Mouse (Mus musculus) embryonic facial prominence, embryonic 15.5 days (tissue): ENCODE measurements around the gene Btbd11. TPM values are rescaled to one million over a fixed set of nuclear protein-coding genes. Genes with fewer than 3 reads are reported as not detected.

Source experiments
- ATAC-seq: fragments of 200-750 bp; cut with Nextera tagmentation; 2 replicates; pipeline ENCODE4 v1.8.0; 2017; ENCODE audit warnings: low read depth, moderate TSS enrichment; ENCODE audit not compliant: insufficient number of reproducible peaks, low FRiP score, low TSS enrichment
- H3K27ac ChIP-seq: fragments of 300-500 bp; sonication (generic); replicated peaks from 2 replicates; pipeline ENCODE4 v1.5.1; 2015; ENCODE audit warnings: mild to moderate bottlenecking, inconsistent platforms
- H3K27me3 ChIP-seq: fragments of 300-500 bp; sonication (generic); 2 replicates; pipeline ENCODE4 v1.6.1; 2015; ENCODE audit warnings: inconsistent platforms
- H3K36me3 ChIP-seq: fragments of 300-500 bp; sonication (generic); 2 replicates; pipeline ENCODE4 v1.6.1; 2015; ENCODE audit warnings: mild to moderate bottlenecking, inconsistent platforms
- H3K4me1 ChIP-seq: fragments of 300-500 bp; sonication (generic); 2 replicates; pipeline ENCODE4 v1.6.1; 2015; ENCODE audit warnings: inconsistent platforms
- H3K4me2 ChIP-seq: fragments of 300-500 bp; sonication (generic); replicated peaks from 2 replicates; pipeline ENCODE4 v1.6.1; 2015; ENCODE audit warnings: mild to moderate bottlenecking, inconsistent platforms
- H3K4me3 ChIP-seq: fragments of 300-500 bp; sonication (generic); replicated peaks from 2 replicates; pipeline ENCODE4 v1.5.1; 2015; ENCODE audit warnings: mild to moderate bottlenecking, inconsistent platforms
- H3K9ac ChIP-seq: fragments of 300-500 bp; sonication (generic); 2 replicates; pipeline ENCODE4 v1.6.1; 2015; ENCODE audit warnings: inconsistent platforms
- H3K9me3 ChIP-seq: fragments of 300-500 bp; sonication (generic); replicated peaks from 2 replicates; pipeline ENCODE4 v1.6.1; 2016; ENCODE audit warnings: inconsistent platforms
- whole genome bisulfite sequencing: fragments of 180-500 bp; shearing (Covaris S2); methylation state at CpG from one replicate; pipeline ENCODE4 v1.1.7; 2015; 5-methylcytosine and 5-hydroxymethylcytosine counted together
- polyA plus RNA-seq: library from polyadenylated mRNA; unstranded; fragments of >200 nt; fragmentation: Nextera tagmentation; extraction: Ambion mirVana; gene quantifications from 2 replicates; pipeline ENCODE4 v1.2.1, GENCODE M21; 2015

The Btbd11 gene
- polyA plus RNA-seq, 1 experiment from 2014 or later: 6.5 TPM

GRCm38 (mm10) chr10:85503453-85503852, 116.8 kb downstream of the Btbd11 start:
- 54% methylated on average over 7 of the region's 7 CpGs for WGBS
- H3K9ac ChIP-seq: no peak overlapping the region
- H3K9me3 ChIP-seq: no peaks in the 10 kb centered on the region
- H3K27ac ChIP-seq: 0 out of 2 replicates have a peak overlapping the region, but pooled peaks have one; percentile 17
- no peak overlapping the region for H3K4me2 ChIP-seq
- no peak overlapping the region for H3K4me3 ChIP-seq
- H3K36me3 ChIP-seq: no peaks in the 10 kb centered on the region
- no peaks in the 10 kb centered on the region for H3K27me3 ChIP-seq
- peak; percentile 73 for ATAC-seq
- H3K4me1 ChIP-seq: peaks cover 27% of the 10 kb centered on the region

GRCm38 (mm10) chr10:85507270-85508050, 120.8 kb downstream of the Btbd11 start:
- ATAC-seq: no peak
- 59% methylated on average over 7 of the region's 7 CpGs for WGBS
- Histone ChIP-seq H3K4me2 (no peak overlapping the region), H3K4me1 (peaks cover 27% of the 10 kb centered on the region), H3K9me3 (no peaks in the 10 kb centered on the region), H3K27me3 (no peaks in the 10 kb centered on the region), H3K9ac (no peak overlapping the region), H3K4me3 (no peak overlapping the region), H3K36me3 (no peaks in the 10 kb centered on the region), H3K27ac (no peak overlapping the region)

- 71% methylated on average over 5 of the region's 5 CpGs for WGBS
- no peak for ATAC-seq
- no peaks in the 10 kb centered on the region for H3K27me3 ChIP-seq
Observed at GRCm38 (mm10) chr10:85508193-85508794, 121.7 kb downstream of the Btbd11 start.

GRCm38 (mm10) chr10:85509000-85509399, 122.4 kb downstream of the Btbd11 start:
- no peak for ATAC-seq
- no peaks in the 10 kb centered on the region for H3K9me3 ChIP-seq
- WGBS: 85% methylated on average over 1 of the region's 1 CpGs
- H3K27me3 ChIP-seq: no peaks in the 10 kb centered on the region
- no peak overlapping the region for H3K27ac ChIP-seq
- no peak overlapping the region for H3K9ac ChIP-seq
- H3K4me2 ChIP-seq: no peak overlapping the region
- H3K4me3 ChIP-seq: no peak overlapping the region
- H3K36me3 ChIP-seq: no peaks in the 10 kb centered on the region
- peaks cover 13% of the 10 kb centered on the region for H3K4me1 ChIP-seq

More at GRCm38 (mm10) chr10:85508193-85508794, 121.7 kb downstream of the Btbd11 start:
- no peak overlapping the region for H3K27ac ChIP-seq
- no peak overlapping the region for H3K4me3 ChIP-seq
- H3K4me2 ChIP-seq: no peak overlapping the region
- no peaks in the 10 kb centered on the region for H3K9me3 ChIP-seq
- no peaks in the 10 kb centered on the region for H3K36me3 ChIP-seq
- no peak overlapping the region for H3K9ac ChIP-seq
- peaks cover 20% of the 10 kb centered on the region for H3K4me1 ChIP-seq

GRCm38 (mm10) chr10:85510329-85510728, 123.7 kb downstream of the Btbd11 start:
- no peak for ATAC-seq

GRCm38 (mm10) chr10:85512808-85513207, 126.2 kb downstream of the Btbd11 start:
- no peak for ATAC-seq

More at GRCm38 (mm10) chr10:85510329-85510728, 123.7 kb downstream of the Btbd11 start:
- Histone ChIP-seq H3K9ac (no peak overlapping the region), H3K4me3 (no peak overlapping the region), H3K4me2 (no peak overlapping the region), H3K27ac (no peak overlapping the region), H3K27me3 (no peaks in the 10 kb centered on the region), H3K4me1 (no peaks in the 10 kb centered on the region), H3K9me3 (no peaks in the 10 kb centered on the region), H3K36me3 (no peaks in the 10 kb centered on the region)
- WGBS: 25% methylated on average over 3 of the region's 3 CpGs

GRCm38 (mm10) chr10:85517223-85518110, 130.9 kb downstream of the Btbd11 start:
- H3K4me2 ChIP-seq: no peak overlapping the region; the same call in 1 of the 2 replicates
- WGBS: 36% methylated on average over 13 of the region's 13 CpGs
- ATAC-seq: peak; percentile 57; the same call in 1 of the 2 replicates
- no peaks in the 10 kb centered on the region for H3K9me3 ChIP-seq
- H3K27ac ChIP-seq: peak overlapping the region; percentile 66; the same call in 1 of the 2 replicates
- H3K4me3 ChIP-seq: no peak overlapping the region
- no peaks in the 10 kb centered on the region for H3K36me3 ChIP-seq
- H3K27me3 ChIP-seq: no peaks in the 10 kb centered on the region
- peaks cover 18% of the 10 kb centered on the region for H3K4me1 ChIP-seq
- H3K9ac ChIP-seq: no peak overlapping the region; the same call in 1 of the 2 replicates

More at GRCm38 (mm10) chr10:85512808-85513207, 126.2 kb downstream of the Btbd11 start:
- Histone ChIP-seq H3K36me3 (no peaks in the 10 kb centered on the region), H3K9ac (no peak overlapping the region), H3K9me3 (no peaks in the 10 kb centered on the region), H3K4me3 (no peak overlapping the region), H3K4me2 (no peak overlapping the region), H3K4me1 (peaks cover 15% of the 10 kb centered on the region), H3K27me3 (no peaks in the 10 kb centered on the region), H3K27ac (no peak overlapping the region)
- 68% methylated on average over 5 of the region's 5 CpGs for WGBS

GRCm38 (mm10) chr10:85518111-85518409, 131.4 kb downstream of the Btbd11 start:
- 68% methylated on average over 6 of the region's 6 CpGs for WGBS

GRCm38 (mm10) chr10:85522220-85522760, 135.7 kb downstream of the Btbd11 start:
- H3K36me3 ChIP-seq: no peaks in the 10 kb centered on the region
- H3K9me3 ChIP-seq: no peaks in the 10 kb centered on the region
- H3K4me2 ChIP-seq: no peak overlapping the region
- H3K27me3 ChIP-seq: no peaks in the 10 kb centered on the region
- no peak overlapping the region for H3K27ac ChIP-seq
- 77% methylated on average over 7 of the region's 7 CpGs for WGBS
- H3K4me1 ChIP-seq: peaks cover 23% of the 10 kb centered on the region
- H3K4me3 ChIP-seq: no peak overlapping the region
- ATAC-seq: no peak
- no peak overlapping the region for H3K9ac ChIP-seq

More at GRCm38 (mm10) chr10:85518111-85518409, 131.4 kb downstream of the Btbd11 start:
- no peaks in the 10 kb centered on the region for H3K27me3 ChIP-seq
- no peaks in the 10 kb centered on the region for H3K36me3 ChIP-seq
- no peak overlapping the region for H3K4me2 ChIP-seq
- peaks cover 18% of the 10 kb centered on the region for H3K4me1 ChIP-seq
- ATAC-seq: no peak; the same call in 1 of the 2 replicates
- no peak overlapping the region for H3K4me3 ChIP-seq
- no peak overlapping the region for H3K9ac ChIP-seq
- no peaks in the 10 kb centered on the region for H3K9me3 ChIP-seq
- no peak overlapping the region for H3K27ac ChIP-seq

GRCm38 (mm10) chr10:85525267-85526015, 138.8 kb downstream of the Btbd11 start:
- ATAC-seq: no peak
- Histone ChIP-seq H3K27ac (no peak overlapping the region), H3K4me3 (no peak overlapping the region), H3K36me3 (no peaks in the 10 kb centered on the region), H3K9ac (no peak overlapping the region), H3K4me1 (peaks cover 18% of the 10 kb centered on the region), H3K27me3 (no peaks in the 10 kb centered on the region), H3K4me2 (no peak overlapping the region), H3K9me3 (no peaks in the 10 kb centered on the region)
- 24% methylated on average over 7 of the region's 7 CpGs for WGBS
